Mouse (Mus musculus) spleen, adult 2 months (tissue): Measurements from ENCODE around the gene Myl12a.

ENCODE experiments used
- CTCF ChIP-seq: fragments of 200-500 bp; IDR thresholded peaks from 2 replicates; pipeline ENCODE4 v1.5.1; 2011; ENCODE audit warnings: mild to moderate bottlenecking, inconsistent platforms; ENCODE audit not compliant: insufficient read depth, insufficient read length, insufficient replicate concordance; ENCODE audit errors: extremely low read depth
- POLR2A ChIP-seq: fragments of 200-500 bp; IDR thresholded peaks from 2 replicates; pipeline ENCODE4 v1.6.1; 2011; ENCODE audit warnings: low read depth, low read length, inconsistent platforms

DNA sequence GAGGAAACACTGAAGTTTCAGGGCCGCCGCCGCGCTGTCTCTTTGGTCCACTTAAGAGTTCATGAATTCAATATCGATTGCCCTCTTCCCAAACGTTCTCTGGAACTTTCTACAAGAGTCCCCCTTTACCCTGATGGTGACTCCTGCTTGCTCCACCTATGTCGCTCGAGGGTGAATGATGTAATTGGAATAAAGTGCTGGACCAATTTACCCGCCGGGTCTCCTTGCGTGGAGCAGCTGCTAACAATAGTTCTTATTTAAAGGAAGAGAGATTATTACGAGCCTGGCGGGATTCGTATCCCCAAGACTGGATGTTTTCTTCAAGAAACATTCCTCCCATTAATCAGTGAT is at the start of gene Myl12a:
- TF ChIP-seq CTCF (no peak), POLR2A (no peak)
